Mouse (Mus musculus) adrenal gland, adult 8-10 months (tissue): ENCODE results near the gene Hoxc11. TPM values are rescaled to one million over a fixed set of nuclear protein-coding genes. Genes with fewer than 3 reads are reported as not detected.

ENCODE experiments used
- DNase-seq: peaks from one replicate; pipeline ENCODE4 v3.0.0; 2022
- total RNA-seq, 4 experiments: library from RNA; stranded (reverse); gene quantifications; 2 replicates each; pipeline ENCODE4 v1.2.4; 2022

The Hoxc11 gene
- total RNA-seq, 4 experiments from 2014 or later, result not detected

GRCm38 (mm10) chr15:102984925-102985324, 30.7 kb downstream of the Hoxc11 start:
- DNase-seq, result no peak

- DNase-seq, result peak; percentile 84
Observed at GRCm38 (mm10) chr15:102987124-102987833, 33.1 kb downstream of the Hoxc11 start.

DNA sequence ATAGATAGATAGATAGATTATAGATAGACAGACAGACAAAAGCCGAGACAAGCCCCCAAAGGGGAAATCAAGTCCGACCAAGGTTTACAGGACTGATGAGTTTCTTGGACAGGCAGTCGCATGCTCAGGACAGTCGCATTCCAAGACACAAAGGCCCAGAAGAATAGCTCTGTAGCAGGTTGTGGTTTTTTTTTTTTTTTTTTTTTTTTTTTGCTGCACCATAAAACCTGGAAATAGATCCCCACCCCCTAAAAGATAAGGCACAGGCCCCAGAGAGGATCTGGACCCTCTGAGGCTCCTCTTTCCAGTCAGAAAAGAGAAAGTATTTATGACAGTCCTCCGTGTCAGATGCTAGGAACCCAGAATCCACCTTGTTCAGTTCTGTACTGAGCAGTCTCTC, 33.9 kb downstream of the Hoxc11 start:
- DNase-seq, result no peak

DNA sequence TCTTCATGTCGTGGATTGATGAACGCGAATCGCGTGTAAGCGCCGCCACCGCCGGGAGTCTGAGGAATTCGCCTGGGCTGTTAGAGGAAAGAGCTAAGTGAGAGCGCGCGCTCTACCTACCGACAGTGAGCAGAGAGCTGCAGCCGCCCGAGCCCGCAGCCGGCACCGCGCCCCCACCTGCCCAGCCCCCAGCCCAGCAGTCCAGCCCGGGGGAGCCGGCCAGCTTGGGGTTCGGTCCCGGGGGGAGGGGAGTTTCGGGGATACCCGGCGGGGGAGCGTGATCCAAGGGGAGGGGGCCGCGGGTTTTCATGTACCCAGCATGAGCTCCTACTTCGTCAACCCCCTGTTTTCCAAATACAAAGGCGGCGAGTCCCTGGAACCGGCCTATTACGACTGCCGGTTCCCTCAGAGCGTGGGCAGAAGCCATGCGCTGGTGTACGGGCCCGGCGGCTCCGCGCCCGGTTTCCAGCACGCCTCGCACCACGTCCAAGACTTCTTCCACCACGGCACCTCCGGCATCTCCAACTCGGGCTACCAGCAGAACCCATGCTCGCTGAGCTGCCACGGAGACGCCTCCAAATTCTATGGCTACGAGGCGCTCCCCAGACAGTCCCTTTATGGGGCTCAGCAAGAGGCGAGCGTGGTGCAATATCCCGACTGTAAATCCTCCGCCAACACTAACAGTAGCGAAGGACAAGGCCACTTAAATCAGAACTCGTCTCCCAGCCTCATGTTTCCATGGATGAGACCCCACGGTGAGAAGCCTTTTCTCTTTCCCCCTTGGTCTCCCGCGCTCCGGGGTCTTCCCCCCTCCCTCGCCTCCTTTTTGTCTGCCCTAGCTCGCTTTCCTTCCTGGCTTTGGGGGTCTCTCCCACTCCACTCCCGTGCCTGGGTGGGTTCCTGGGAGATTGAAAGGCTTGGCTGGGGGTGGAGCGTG, 36.5 kb downstream of the Hoxc11 start, which contains the start of gene Hoxc8:
TSS of gene Hoxc8 (plus strand) at position 147 of the 937 bp plus-strand sequence.
- no peak for DNase-seq

GRCm38 (mm10) chr15:102991782-102992181, 37.6 kb downstream of the Hoxc11 start:
- no peak for DNase-seq

DNA sequence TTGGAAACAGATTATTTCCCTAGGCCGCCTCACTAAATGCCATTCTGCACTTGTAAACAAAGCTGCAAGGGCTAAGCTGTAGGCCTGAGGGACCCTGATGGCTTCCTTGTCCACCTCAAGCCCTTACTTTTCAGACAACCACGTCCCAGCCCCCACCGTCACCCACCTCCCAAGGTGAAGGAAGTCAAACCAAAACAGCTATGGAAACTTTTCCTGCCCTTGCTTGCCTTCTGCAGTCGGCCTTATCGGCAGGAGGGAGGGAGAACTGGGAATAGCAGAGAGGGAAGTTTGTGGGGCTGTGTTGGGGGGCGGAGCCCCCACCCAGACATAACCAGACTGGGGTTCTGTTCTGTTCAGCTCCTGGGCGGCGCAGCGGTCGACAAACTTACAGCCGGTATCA, 38.0 kb downstream of the Hoxc11 start:
- DNase-seq, result no peak

GRCm38 (mm10) chr15:102992863-102993262, 38.6 kb downstream of the Hoxc11 start:
- DNase-seq, result no peak

DNA sequence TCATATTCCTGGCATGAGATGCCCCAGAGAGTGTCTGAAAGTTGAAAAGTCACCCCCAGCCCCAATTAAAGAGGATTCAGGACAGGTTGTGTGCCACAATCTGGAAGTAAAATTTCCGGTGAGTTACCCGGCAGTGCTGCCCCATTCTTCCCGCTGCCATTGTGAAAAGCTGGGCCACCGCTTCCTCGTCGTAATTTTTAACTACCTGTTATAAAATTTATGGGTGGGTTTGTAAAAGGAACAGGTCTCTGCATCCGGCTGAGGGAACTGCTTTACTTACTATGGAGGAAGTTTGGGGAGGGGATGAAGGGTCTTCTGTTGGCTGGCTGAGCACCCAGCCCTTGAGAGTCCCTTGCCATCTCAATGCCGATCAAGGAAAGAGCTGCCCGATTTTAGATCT, 42.3 kb downstream of the Hoxc11 start:
- DNase-seq, result no peak

- no peak for DNase-seq
Observed at GRCm38 (mm10) chr15:102997431-102997830, 43.2 kb downstream of the Hoxc11 start.

DNA sequence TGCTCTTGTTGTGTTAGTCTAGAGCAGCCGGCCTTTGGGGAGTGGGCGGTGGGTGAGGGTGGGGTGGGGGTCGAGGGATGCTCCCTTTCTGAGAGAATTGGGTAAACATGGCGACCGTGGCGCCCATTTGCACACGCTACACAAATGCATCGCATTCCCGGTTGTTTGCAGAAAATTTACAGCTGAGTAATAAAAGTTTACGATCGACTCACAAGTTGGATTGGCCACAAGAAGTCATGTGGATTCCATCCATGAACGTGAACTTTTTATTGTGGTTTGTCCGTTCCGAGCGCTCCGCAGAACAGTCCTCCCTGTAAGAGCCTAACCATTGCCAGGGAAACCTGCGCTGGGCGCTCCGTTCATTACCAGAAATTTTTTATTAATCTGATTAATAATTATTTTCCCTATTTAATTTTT, 43.7 kb downstream of the Hoxc11 start, which contains the start of gene Hoxc6:
TSS of gene Hoxc6 (plus strand) at position 319 of the 417 bp plus-strand sequence.
- DNase-seq, result no peak

- no peak for DNase-seq
Observed at GRCm38 (mm10) chr15:102998608-102999182, 44.5 kb downstream of the Hoxc11 start.

- peak; percentile 91 for DNase-seq
Observed at GRCm38 (mm10) chr15:102999183-102999831, 45.1 kb downstream of the Hoxc11 start.

GRCm38 (mm10) chr15:102999955-103000354, 45.7 kb downstream of the Hoxc11 start:
- DNase-seq, result no peak

GRCm38 (mm10) chr15:103000501-103000901, 46.3 kb downstream of the Hoxc11 start:
- DNase-seq, result no peak

DNA sequence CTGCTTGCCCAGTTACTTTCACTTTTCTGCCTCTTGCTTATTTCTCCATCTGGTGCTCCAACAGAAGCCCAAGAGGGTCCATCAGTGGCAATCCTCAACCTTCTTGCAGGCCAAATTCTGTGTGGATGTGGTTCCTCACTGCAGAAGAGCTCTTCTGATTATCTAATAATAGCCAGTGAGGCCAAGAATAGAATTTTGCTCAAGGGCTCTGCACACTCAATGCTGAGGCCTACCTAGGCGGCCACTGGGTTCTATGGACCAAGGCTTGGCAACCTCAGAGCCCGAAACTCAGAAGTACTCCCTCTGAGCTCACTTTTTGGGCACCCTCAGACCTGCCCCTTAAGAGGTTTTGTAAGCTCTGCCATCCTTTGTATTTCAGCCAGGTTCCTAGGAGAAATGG, 47.1 kb downstream of the Hoxc11 start:
- DNase-seq, result no peak

- DNase-seq, result no peak
Observed at GRCm38 (mm10) chr15:103002156-103002555, 47.9 kb downstream of the Hoxc11 start.

- DNase-seq, result no peak
Observed at GRCm38 (mm10) chr15:103002821-103003448, 48.7 kb downstream of the Hoxc11 start.

- DNase-seq, result no peak
Observed at GRCm38 (mm10) chr15:103005308-103005707, 51.1 kb downstream of the Hoxc11 start.

- no peak for DNase-seq
Observed at GRCm38 (mm10) chr15:103005797-103006196, 51.6 kb downstream of the Hoxc11 start.

- no peak for DNase-seq
Observed at GRCm38 (mm10) chr15:103006326-103006725, 52.1 kb downstream of the Hoxc11 start.
